Mouse (Mus musculus) neural tube, embryonic 14.5 days (tissue): ENCODE data around the gene March6. TPM values are rescaled to one million over a fixed set of nuclear protein-coding genes. Genes with fewer than 3 reads are reported as not detected.

Experiments
- ATAC-seq: fragments of 200-750 bp; cut with Nextera tagmentation; 2 replicates; pipeline ENCODE4 v1.8.0; 2017; ENCODE audit warnings: low read depth, mild to moderate bottlenecking, moderate TSS enrichment, moderate library complexity
- H3K27ac ChIP-seq: fragments of 300-500 bp; sonication (generic); 2 replicates; pipeline ENCODE4 v1.5.1; 2014; ENCODE audit warnings: low read depth, mild to moderate bottlenecking, control low read depth, low read length, moderate library complexity, mixed read lengths
- H3K27me3 ChIP-seq: fragments of 300-500 bp; sonication (generic); 2 replicates; pipeline ENCODE4 v1.6.1; 2014; ENCODE audit warnings: low read length; ENCODE audit not compliant: control insufficient read depth, insufficient read depth
- H3K36me3 ChIP-seq: fragments of 300-500 bp; sonication (generic); 2 replicates; pipeline ENCODE4 v1.6.1; 2014; ENCODE audit warnings: low read length, mixed read lengths; ENCODE audit not compliant: control insufficient read depth, insufficient read depth
- H3K4me1 ChIP-seq: fragments of 300-500 bp; sonication (generic); 2 replicates; pipeline ENCODE4 v1.6.1; 2014; ENCODE audit warnings: low read length; ENCODE audit not compliant: control insufficient read depth, insufficient read depth
- H3K4me2 ChIP-seq: fragments of 300-500 bp; sonication (generic); 2 replicates; pipeline ENCODE4 v1.6.1; 2014; ENCODE audit warnings: mild to moderate bottlenecking, low read depth, low read length, control low read depth
- H3K4me3 ChIP-seq: fragments of 300-500 bp; sonication (generic); 2 replicates; pipeline ENCODE4 v1.5.1; 2014; ENCODE audit warnings: low read depth, low read length, control low read depth, mixed read lengths
- H3K9ac ChIP-seq: fragments of 300-500 bp; sonication (generic); replicated peaks from 2 replicates; pipeline ENCODE4 v1.6.1; 2014; ENCODE audit warnings: low read depth, mild to moderate bottlenecking, control low read depth, low read length, mixed read lengths
- H3K9me3 ChIP-seq: fragments of 300-500 bp; sonication (generic); 2 replicates; pipeline ENCODE4 v1.6.1; 2016; ENCODE audit warnings: low read length; ENCODE audit not compliant: control insufficient read depth
- WGBS: fragments of 180-500 bp; shearing (Covaris S2); extraction: QIAGEN DNeasy Blood & Tissue Kit; methylation state at CpG from one replicate; pipeline ENCODE4 v1.1.7; 2014; 5-methylcytosine and 5-hydroxymethylcytosine counted together
- polyA plus RNA-seq: library from polyadenylated mRNA; unstranded; fragments of >200 nt; fragmentation: Nextera tagmentation; extraction: Ambion mirVana; gene quantifications from 2 replicates; pipeline ENCODE4 v1.2.1, GENCODE M21; 2014

The March6 gene
- polyA plus RNA-seq, 1 experiment from 2014 or later, result 98.4 TPM

DNA sequence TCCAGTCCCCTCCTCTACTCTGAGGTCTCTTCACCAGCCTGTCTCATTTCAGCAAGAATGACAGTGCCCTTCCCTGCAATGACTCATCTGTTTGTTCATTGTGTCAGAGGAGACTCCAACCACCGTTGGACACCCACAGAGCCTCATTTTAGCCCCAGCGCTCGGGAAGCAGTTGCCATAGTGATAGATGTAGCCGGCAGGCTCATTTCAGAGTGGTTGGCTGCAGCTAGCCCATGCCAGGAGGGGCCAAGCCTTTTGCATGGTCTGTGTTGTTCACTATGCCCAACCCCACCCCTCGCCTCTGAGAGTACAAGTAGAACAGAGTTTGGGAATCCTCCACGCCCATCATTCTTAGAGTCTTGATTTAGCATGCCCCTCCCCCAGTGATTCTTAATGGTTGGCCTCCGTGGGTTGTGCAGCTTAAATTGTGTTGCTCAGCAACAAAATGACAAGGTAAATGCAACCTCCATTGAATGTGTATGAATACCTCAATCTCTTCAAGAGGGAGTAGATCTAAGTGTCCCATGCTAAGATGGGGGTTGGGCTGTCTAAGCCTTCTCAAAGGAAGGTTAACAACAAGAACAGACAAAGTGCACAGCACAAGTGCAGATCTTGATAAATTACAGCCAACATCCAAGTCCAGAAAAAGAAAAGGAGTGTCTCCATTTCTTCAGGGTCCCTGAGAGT lies 5.3 kb upstream of the March6 start:
- H3K4me1 ChIP-seq, result peaks cover 14% of the 10 kb centered on the region; the same call in 1 of the 2 replicates

DNA sequence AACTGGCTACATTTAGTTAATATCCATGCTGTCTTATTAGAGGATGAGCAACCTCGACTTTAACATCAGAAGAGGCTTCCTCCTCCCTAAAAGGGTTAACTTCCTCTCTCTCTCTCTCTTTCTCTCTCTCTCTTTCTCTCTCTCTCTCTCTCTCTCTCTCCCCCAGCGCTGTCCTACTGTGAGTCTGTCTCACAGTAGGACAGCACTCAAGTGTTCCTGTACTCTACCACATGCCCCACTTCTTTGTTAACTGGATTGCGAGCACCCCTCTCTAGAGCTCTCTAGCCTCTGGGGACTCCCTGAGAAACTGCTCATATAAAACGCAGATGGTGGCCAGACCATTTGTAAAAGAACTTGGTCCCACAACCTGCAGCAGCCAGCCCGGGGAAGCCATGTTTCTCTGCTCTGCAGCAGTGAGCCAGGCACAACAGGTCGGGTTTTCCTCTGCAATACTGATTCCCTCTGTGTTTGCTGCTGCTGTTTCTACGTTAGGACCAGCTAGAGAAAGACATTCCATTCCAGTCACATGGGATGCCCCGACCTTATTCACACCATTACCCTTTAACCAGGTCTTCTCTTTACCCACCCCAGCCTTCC lies 4.5 kb upstream of the March6 start:
- no peaks in the 10 kb centered on the region for H3K27me3 ChIP-seq
- no peak overlapping the region for H3K4me2 ChIP-seq
- no peaks in the 10 kb centered on the region for H3K9me3 ChIP-seq
- no peaks in the 10 kb centered on the region for H3K36me3 ChIP-seq
- no peak for ATAC-seq
- no peak overlapping the region for H3K4me3 ChIP-seq
- no peak overlapping the region for H3K9ac ChIP-seq
- peaks cover 14% of the 10 kb centered on the region; the same call in 1 of the 2 replicates for H3K4me1 ChIP-seq
- peak overlapping the region; percentile 55; the same call in 1 of the 2 replicates for H3K27ac ChIP-seq
- 14% methylated on average over 8 of the region's 8 CpGs for WGBS

More for the DNA sequence above, 5.3 kb upstream of the March6 start:
- ATAC-seq, result peak; percentile 77
- no peak overlapping the region for H3K4me3 ChIP-seq
- H3K27ac ChIP-seq, result no peak overlapping the region; the same call in 1 of the 2 replicates
- no peaks in the 10 kb centered on the region for H3K9me3 ChIP-seq
- WGBS, result 6% methylated on average over 7 of the region's 7 CpGs
- H3K36me3 ChIP-seq, result no peaks in the 10 kb centered on the region
- H3K27me3 ChIP-seq, result no peaks in the 10 kb centered on the region
- no peak overlapping the region for H3K4me2 ChIP-seq
- no peak overlapping the region for H3K9ac ChIP-seq

GRCm38 (mm10) chr15:31534421-31535258 lies 3.8 kb upstream of the March6 start:
- WGBS, result 82% methylated on average over 7 of the region's 7 CpGs
- H3K4me1 ChIP-seq, result peaks cover 14% of the 10 kb centered on the region; the same call in 1 of the 2 replicates
- no peaks in the 10 kb centered on the region for H3K27me3 ChIP-seq
- no peak for ATAC-seq
- no peak overlapping the region for H3K27ac ChIP-seq
- H3K9me3 ChIP-seq, result no peaks in the 10 kb centered on the region
- H3K36me3 ChIP-seq, result no peaks in the 10 kb centered on the region
- H3K4me3 ChIP-seq, result no peak overlapping the region
- no peak overlapping the region for H3K9ac ChIP-seq
- no peak overlapping the region for H3K4me2 ChIP-seq

GRCm38 (mm10) chr15:31533529-31533928 lies 2.7 kb upstream of the March6 start:
- H3K27me3 ChIP-seq, result no peaks in the 10 kb centered on the region
- no peak overlapping the region for H3K4me2 ChIP-seq
- no peak overlapping the region for H3K9ac ChIP-seq
- 68% methylated on average over 2 of the region's 2 CpGs for WGBS
- H3K4me1 ChIP-seq, result peaks cover 24% of the 10 kb centered on the region
- no peaks in the 10 kb centered on the region for H3K9me3 ChIP-seq
- H3K27ac ChIP-seq, result no peak overlapping the region
- H3K4me3 ChIP-seq, result no peak overlapping the region
- ATAC-seq, result no peak
- H3K36me3 ChIP-seq, result no peaks in the 10 kb centered on the region

DNA sequence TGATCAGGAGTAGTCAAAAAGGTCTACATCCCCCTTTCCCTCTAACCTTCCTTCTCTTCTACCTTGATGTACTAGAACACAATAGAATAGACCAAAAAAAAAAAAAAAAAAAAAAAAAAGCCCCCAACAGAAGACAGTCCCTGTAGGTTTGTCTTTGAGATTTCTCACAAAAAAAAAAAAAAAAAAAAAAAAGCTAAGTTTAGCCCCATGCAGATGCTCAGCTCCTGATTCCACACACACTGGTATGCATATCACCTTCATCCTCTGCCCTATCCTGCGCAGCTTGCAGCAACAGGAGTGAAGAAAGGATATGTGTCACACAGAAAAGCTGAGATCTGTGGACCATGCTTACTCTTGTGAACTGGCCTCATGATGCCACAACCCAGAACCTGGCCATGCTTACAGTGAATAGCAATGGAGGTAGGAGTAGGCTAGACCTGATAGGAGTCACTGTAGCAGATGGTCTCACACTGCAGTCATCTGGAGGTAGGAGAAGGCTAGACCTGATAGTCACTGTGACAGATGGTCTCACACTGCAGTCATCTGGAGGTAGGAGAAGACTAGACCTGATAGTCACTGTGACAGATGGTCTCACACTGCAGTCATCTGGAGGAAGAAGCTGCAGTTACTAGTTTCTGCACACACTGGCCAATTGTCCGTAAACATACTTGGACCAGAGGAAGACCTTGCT lies 1.6 kb upstream of the March6 start:
- Histone ChIP-seq H3K9me3 (no peaks in the 10 kb centered on the region), H3K4me3 (no peak overlapping the region), H3K36me3 (no peaks in the 10 kb centered on the region), H3K27ac (no peak overlapping the region), H3K4me1 (peaks cover 26% of the 10 kb centered on the region), H3K9ac (no peak overlapping the region), H3K27me3 (no peaks in the 10 kb centered on the region), H3K4me2 (no peak overlapping the region)
- 100% methylated on average over 2 of the region's 2 CpGs for WGBS
- ATAC-seq, result no peak

- peaks cover 26% of the 10 kb centered on the region for H3K4me1 ChIP-seq
- peak overlapping the region; percentile 61 for H3K4me2 ChIP-seq
- H3K9me3 ChIP-seq, result no peaks in the 10 kb centered on the region
- no peak; the same call in 1 of the 2 replicates for ATAC-seq
- H3K27ac ChIP-seq, result peak overlapping the region; percentile 99
- no peaks in the 10 kb centered on the region for H3K27me3 ChIP-seq
- peak overlapping the region; percentile 86 for H3K4me3 ChIP-seq
- 25% methylated on average over 16 of the region's 16 CpGs for WGBS
- H3K9ac ChIP-seq, result peak overlapping the region; percentile 90
- no peaks in the 10 kb centered on the region for H3K36me3 ChIP-seq
These were observed 835 bp upstream of the March6 start for GRCm38 (mm10) chr15:31531446-31532330.

DNA sequence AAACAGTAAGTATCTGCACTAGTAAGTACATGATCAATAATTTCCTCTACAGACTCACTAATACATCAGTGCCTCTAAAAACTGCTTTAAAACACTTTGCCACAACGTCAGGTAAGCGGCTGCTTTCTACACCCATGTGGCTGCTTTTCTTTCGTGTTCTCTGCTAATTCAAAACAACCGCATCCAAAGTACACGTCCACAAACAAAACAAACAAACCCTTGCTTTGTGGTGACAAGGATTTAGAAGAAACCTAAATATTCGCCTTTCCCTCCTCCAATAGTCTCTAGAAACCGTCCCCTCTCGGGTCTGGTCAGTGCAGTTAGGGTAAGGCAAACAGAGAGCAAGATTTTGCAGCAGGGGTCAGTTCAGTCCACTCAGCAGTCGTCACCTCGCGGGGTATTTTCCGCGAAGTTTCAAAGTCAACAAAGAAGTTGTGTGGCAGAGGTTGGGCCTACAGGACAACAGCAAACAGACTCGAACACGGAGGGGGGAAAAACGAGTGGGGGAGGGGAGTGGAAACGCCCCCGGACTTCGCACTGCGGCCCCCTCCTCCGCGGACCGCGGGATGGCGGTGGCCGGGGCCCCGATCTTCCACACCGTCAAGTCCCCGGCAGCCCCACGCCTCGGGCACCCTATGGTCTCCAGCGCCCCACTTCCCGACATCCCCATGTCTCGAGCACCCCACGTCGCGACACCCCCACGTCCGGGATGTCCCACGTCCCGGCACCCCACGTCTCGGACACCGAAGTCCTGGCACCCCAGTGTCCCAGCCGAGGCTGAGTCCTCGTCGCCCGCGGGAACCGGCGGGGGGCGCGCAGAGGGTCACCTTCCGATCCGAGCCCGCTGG lies 818 bp downstream of the March6 start:
- peak overlapping the region; percentile 92 for H3K4me2 ChIP-seq
- peak overlapping the region; percentile 90 for H3K9ac ChIP-seq
- H3K4me3 ChIP-seq, result peak overlapping the region; percentile 86
- WGBS, result under 1% methylated on average over 55 of the region's 56 CpGs
- peak; percentile 44 for ATAC-seq
- H3K27ac ChIP-seq, result peak overlapping the region; percentile 99
- H3K4me1 ChIP-seq, result peaks cover 12% of the 10 kb centered on the region
- H3K27me3 ChIP-seq, result no peaks in the 10 kb centered on the region
- no peaks in the 10 kb centered on the region for H3K9me3 ChIP-seq
- H3K36me3 ChIP-seq, result no peaks in the 10 kb centered on the region
